Mouse (Mus musculus): ENCODE data around the gene Ugt1a10. TPM values are rescaled to one million over a fixed set of nuclear protein-coding genes. Genes with fewer than 3 reads are reported as not detected.
"Not testable (repeated sequence)": the region's sequence is repeated elsewhere in the genome, so short reads cannot be mapped to it uniquely, and the experiment has no call there.

The Ugt1a10 gene
- polyA plus RNA-seq, 1 experiment from 2014 or later: not detected

DNA sequence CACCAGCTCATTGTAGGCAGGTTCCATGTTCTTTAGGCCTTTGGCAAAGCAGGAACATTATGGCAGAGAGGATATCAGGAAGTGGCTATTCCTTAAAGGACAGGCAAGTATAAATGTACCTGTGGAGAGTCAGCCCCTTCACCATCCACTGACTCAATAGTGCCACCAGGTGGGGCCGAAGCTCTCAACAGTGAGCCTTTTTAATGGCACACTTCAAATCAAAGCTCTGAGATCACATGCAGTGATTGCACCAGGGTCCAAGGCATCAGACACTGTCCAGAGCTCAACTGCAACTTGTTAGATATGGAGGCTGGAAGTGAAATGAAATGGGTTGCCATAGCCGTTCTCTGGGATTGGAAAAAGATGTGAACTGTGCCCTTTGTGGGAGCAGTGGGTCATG, 90.1 kb downstream of the Ugt1a10 start:
- not testable (repeated sequence) for ATAC-seq (ENCODE audit: insufficient number of reproducible peaks, insufficient read depth, low FRiP score, low TSS enrichment, low read depth); H3K9me3 ChIP-seq; H3K27me3 ChIP-seq; H3K9ac ChIP-seq (replicated peaks); H3K4me2 ChIP-seq; H3K27ac ChIP-seq; H3K4me1 ChIP-seq (replicated peaks); H3K4me3 ChIP-seq (replicated peaks); H3K36me3 ChIP-seq
- 47% methylated on average over 2 of the region's 2 CpGs for WGBS

DNA sequence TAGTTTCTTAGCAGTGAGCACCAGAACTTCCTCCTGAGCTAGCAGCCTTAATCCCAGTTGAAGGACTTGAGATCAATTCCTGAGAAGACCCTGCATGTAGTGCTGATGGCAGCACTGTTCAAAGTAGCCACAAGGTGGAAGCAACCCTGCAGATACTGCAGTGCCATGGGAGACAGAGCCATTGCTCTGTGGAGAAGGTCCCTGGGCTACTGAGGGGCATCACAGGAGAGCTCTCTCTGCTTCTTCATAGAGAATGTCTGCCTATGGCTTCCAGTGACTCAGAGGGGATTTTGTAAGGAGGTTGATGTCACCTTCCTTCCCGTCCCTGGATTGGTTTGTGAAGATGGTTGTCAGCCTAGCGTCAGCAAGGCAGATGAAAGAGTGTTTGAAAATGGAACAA, 94.9 kb downstream of the Ugt1a10 start:
- not testable (repeated sequence) for H3K9me3 ChIP-seq; H3K27me3 ChIP-seq; H3K9ac ChIP-seq (replicated peaks); H3K4me3 ChIP-seq (replicated peaks); ATAC-seq (ENCODE audit: insufficient number of reproducible peaks, insufficient read depth, low FRiP score, low TSS enrichment, low read depth); H3K27ac ChIP-seq; H3K4me2 ChIP-seq; H3K4me1 ChIP-seq (replicated peaks); H3K36me3 ChIP-seq
- 61% methylated on average over 2 of the region's 2 CpGs for WGBS

DNA sequence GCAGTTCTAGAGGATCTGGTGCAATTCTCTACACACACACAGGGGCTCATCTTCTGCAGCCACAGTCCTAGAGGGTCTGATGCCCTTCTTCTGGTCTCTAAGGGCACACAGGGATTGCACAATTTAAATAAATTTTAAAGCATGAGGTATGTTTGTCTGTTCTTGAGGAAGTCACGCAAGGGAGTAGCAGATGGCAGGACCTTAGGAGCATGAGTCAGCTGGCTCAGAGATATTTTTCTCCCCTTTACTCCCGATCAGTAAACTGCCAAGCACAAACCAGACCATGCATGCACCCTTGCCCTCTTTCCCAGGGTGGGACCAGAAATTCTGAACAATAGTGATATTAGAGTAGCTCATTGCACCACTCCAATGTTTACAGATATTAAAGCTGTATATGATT, 103.2 kb downstream of the Ugt1a10 start:
- Histone ChIP-seq H3K27me3 (no peaks in the 10 kb centered on the region), H3K27ac (no peak overlapping the region), H3K9ac (replicated peaks) (no peak overlapping the region), H3K4me3 (replicated peaks) (no peak overlapping the region), H3K9me3 (no peaks in the 10 kb centered on the region), H3K4me1 (replicated peaks) (no peaks in the 10 kb centered on the region), H3K4me2 (no peak overlapping the region), H3K36me3 (no peaks in the 10 kb centered on the region)
- 89% methylated on average over 2 of the region's 2 CpGs for WGBS
- no peak for ATAC-seq (ENCODE audit: insufficient number of reproducible peaks, insufficient read depth, low FRiP score, low TSS enrichment, low read depth)

DNA sequence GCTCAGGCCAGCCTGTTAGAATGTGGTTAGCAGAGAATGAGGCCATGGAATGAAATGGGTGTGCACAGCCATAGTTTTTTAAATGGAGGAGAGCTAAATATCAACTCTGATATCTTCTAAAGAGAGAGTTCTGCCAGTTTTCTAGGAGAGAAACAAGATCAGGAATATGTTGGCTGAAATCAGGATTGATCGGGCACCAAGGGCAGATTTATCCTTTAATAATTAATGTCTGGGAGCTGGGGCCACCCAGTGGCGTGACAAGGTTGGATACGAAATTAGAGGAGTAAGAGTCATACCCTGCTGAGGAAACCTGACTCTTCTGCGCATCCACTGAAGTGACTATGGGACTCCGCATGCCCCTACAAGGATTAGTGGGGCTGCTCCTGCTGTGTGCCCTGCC, 110.5 kb downstream of the Ugt1a10 start, which contains the start of gene Ugt1a5:
Gene Ugt1a5, plus strand, starts transcription at position 302 of the 400 bp plus-strand sequence.
- H3K27ac ChIP-seq: no peak within 1 kb of the TSS
- no peaks in the 10 kb centered on the region for H3K4me1 ChIP-seq (replicated peaks)
- H3K9me3 ChIP-seq: no peaks in the 10 kb centered on the region
- ATAC-seq (ENCODE audit: insufficient number of reproducible peaks, insufficient read depth, low FRiP score, low TSS enrichment, low read depth): no peak
- no peaks in the 10 kb centered on the region for H3K36me3 ChIP-seq
- H3K4me2 ChIP-seq: no peak within 1 kb of the TSS
- no peak within 1 kb of the TSS for H3K9ac ChIP-seq (replicated peaks)
- 72% methylated on average over 5 of the region's 5 CpGs for WGBS
- no peak within 1 kb of the TSS for H3K4me3 ChIP-seq (replicated peaks)
- H3K27me3 ChIP-seq: no peaks in the 10 kb centered on the region

DNA sequence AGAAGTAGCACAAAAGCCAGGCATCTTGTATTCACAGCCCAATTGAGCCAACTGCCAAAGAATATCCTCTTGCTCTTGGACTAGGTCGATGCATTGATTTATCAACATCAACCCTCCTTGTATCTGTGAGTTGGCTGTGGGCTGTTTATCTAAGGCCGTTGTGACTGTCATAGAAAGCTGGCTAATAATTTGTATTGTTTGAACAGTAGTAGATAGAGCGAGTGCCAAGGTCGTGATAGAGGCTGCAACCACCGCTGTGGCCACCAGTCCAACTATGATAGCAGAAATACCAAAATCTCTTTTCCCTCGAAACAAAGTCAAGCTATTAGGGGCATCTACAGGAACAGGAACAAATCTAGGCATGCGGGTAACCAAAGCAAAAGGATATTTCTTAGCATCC, 117.0 kb downstream of the Ugt1a10 start:
- not testable (repeated sequence) for H3K27ac ChIP-seq; H3K9ac ChIP-seq (replicated peaks); H3K4me1 ChIP-seq (replicated peaks); H3K36me3 ChIP-seq; H3K27me3 ChIP-seq; H3K4me3 ChIP-seq (replicated peaks); ATAC-seq (ENCODE audit: insufficient number of reproducible peaks, insufficient read depth, low FRiP score, low TSS enrichment, low read depth); H3K4me2 ChIP-seq
- 86% methylated on average over 7 of the region's 7 CpGs for WGBS
- H3K9me3 ChIP-seq: peaks cover 11% of the 10 kb centered on the region

DNA sequence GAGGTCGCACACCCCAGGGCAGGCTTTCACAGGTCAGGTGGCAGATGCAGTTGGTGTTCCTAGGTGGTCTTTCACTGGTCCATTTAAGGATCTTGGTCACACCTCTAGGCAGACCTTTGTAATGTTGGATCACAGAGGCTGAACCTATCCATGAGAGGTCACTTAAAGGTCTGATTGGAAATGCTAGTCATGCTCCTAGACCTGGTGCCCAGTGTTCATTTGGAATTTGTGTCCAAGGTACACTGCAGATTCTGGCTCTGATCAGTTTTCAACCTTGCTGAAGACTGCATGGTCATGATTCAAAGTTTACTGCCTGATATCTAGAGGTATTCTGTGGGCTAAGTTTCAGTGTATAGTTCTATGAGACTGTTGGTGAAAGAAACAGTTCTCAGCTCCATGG, 124.5 kb downstream of the Ugt1a10 start:
- H3K4me1 ChIP-seq (replicated peaks): no peaks in the 10 kb centered on the region
- H3K36me3 ChIP-seq: no peaks in the 10 kb centered on the region
- WGBS: 89% methylated on average over 1 of the region's 1 CpGs
- H3K4me3 ChIP-seq (replicated peaks): no peak overlapping the region
- H3K27ac ChIP-seq: no peak overlapping the region
- no peak overlapping the region for H3K9ac ChIP-seq (replicated peaks)
- peaks cover 25% of the 10 kb centered on the region for H3K9me3 ChIP-seq
- no peak overlapping the region for H3K4me2 ChIP-seq
- no peak for ATAC-seq (ENCODE audit: insufficient number of reproducible peaks, insufficient read depth, low FRiP score, low TSS enrichment, low read depth)
- H3K27me3 ChIP-seq: no peaks in the 10 kb centered on the region

DNA sequence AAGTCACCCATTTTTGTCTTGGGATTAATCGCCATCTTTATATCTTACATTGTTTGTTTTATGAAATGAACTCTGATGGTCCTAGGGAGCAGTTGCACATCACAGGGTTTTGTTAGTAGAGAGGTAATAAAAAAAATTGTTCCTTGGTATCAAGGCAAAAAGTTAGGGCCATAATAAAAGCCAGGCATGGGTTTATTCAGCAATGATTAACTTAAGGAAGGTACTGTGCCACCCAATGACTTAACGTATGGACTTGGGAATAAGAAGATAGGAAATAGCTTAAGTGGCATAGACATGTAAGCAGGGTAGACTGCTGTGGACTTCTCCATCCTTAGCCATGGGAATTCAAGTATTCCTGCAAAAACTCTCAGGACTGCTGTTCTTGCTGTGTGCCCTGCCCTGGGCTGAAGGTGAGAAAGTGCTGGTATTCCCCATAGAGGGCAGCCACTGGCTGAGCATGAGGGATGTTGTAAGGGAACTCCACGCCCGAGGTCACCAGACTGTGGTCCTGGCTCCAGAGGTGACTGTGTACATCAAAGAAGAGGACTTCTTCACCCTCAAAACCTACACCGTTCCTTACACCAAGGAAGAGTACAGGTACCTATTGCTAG, 131.2 kb downstream of the Ugt1a10 start:
- no peaks in the 10 kb centered on the region for H3K4me1 ChIP-seq (replicated peaks)
- H3K4me2 ChIP-seq: no peak overlapping the region
- WGBS: 83% methylated on average over 5 of the region's 5 CpGs
- ATAC-seq (ENCODE audit: insufficient number of reproducible peaks, insufficient read depth, low FRiP score, low TSS enrichment, low read depth): no peak
- no peaks in the 10 kb centered on the region for H3K36me3 ChIP-seq
- H3K4me3 ChIP-seq (replicated peaks): no peak overlapping the region
- H3K27ac ChIP-seq: no peak overlapping the region
- H3K27me3 ChIP-seq: no peaks in the 10 kb centered on the region
- no peaks in the 10 kb centered on the region for H3K9me3 ChIP-seq
- H3K9ac ChIP-seq (replicated peaks): no peak overlapping the region

DNA sequence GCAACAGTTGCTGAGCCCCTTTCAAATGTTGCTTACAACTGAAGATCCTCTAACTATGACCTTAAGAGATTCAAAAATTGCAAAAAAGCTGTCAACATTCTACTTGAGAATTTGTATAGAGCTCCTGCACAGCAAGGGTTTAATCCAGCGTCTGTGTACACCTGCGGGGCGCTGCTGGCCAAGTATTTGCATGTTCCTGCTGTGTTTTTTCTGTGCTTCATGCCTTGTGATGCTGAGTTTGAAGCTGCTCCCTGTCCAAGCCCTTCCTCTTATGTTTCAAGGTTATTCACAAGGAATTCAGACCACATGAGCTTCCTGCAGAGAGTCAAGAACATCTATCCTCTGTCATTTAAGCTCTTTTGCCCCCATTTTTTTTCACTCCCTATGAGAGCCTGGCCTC, 136.9 kb downstream of the Ugt1a10 start:
- Histone ChIP-seq H3K9me3 (no peaks in the 10 kb centered on the region), H3K27me3 (no peaks in the 10 kb centered on the region), H3K4me1 (replicated peaks) (no peaks in the 10 kb centered on the region), H3K36me3 (no peaks in the 10 kb centered on the region), H3K9ac (replicated peaks) (no peak overlapping the region), H3K4me2 (no peak overlapping the region), H3K4me3 (replicated peaks) (no peak overlapping the region), H3K27ac (no peak overlapping the region)
- WGBS: 72% methylated on average over 3 of the region's 3 CpGs
- no peak for ATAC-seq (ENCODE audit: insufficient number of reproducible peaks, insufficient read depth, low FRiP score, low TSS enrichment, low read depth)

DNA sequence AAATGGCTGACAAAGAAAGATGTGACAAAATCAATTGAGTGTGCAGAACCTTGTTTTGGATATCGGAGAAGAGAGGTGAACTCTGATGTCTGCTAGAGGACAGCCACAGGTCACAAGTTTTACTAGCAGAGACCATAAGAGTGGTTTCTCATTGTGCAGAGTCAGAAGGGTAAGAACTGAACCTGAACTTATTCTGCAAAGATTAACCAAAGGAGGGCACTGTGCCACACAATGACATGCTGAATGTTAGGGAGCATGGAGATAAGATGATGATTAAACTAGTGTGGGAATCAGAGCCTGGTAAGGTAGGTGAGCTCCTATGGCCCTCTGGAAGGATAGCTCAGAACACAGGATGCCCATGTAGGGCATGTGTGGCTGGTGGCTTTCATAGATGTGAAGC, 140.5 kb downstream of the Ugt1a10 start:
- Histone ChIP-seq H3K9ac (replicated peaks) (no peak overlapping the region), H3K9me3 (no peaks in the 10 kb centered on the region), H3K36me3 (no peaks in the 10 kb centered on the region), H3K27ac (no peak overlapping the region), H3K4me1 (replicated peaks) (no peaks in the 10 kb centered on the region), H3K27me3 (no peaks in the 10 kb centered on the region), H3K4me3 (replicated peaks) (no peak overlapping the region), H3K4me2 (no peak overlapping the region)
- no peak for ATAC-seq (ENCODE audit: insufficient number of reproducible peaks, insufficient read depth, low FRiP score, low TSS enrichment, low read depth)
- 89% methylated on average over 1 of the region's 1 CpGs for WGBS

DNA sequence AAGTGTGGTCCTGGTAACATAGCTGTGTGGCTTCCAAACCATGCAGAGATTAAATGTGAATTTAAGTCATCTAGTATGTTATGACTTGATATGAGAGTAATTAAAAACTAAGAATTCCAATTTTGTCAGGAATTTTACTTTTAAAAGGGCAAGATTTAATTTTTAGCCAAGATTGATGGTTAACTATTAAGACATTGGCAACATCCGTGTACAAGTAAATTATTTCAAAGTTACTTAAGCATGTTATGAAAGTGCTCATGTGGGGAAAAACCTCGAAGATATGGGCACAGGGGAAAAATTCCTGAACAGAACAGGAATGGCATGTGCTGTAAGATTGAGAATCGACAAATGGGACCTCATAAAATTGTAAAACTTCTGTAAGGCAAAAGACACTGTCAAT, 142.3 kb downstream of the Ugt1a10 start:
- no peaks in the 10 kb centered on the region for H3K27me3 ChIP-seq
- H3K4me2 ChIP-seq: no peak overlapping the region
- no peak overlapping the region for H3K9ac ChIP-seq (replicated peaks)
- WGBS: 73% methylated on average over 3 of the region's 3 CpGs
- no peaks in the 10 kb centered on the region for H3K9me3 ChIP-seq
- H3K4me3 ChIP-seq (replicated peaks): no peak overlapping the region
- no peak for ATAC-seq (ENCODE audit: insufficient number of reproducible peaks, insufficient read depth, low FRiP score, low TSS enrichment, low read depth)
- no peaks in the 10 kb centered on the region for H3K4me1 ChIP-seq (replicated peaks)
- no peak overlapping the region for H3K27ac ChIP-seq
- no peaks in the 10 kb centered on the region for H3K36me3 ChIP-seq

DNA sequence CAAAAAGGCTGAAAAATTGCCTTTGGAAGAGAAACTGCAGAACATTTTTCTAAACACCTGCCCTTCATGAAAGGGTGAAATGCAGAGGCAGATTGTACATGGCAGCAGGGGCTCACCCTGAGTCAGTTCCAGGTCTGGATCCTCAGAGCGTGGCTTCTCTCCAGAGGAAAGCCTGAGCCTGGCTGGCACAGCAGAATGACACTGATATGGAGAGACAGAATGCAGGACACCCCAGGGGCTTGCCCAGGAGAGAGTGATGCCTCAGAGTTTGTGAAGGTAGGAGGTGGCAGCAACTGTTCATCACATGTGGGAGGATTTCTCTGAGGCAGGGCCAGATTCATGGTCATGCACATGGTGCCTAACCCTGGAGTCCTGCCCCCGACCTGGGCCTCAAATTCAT, 144.8 kb downstream of the Ugt1a10 start:
- Histone ChIP-seq H3K4me1 (replicated peaks) (0 out of 2 replicates have a peak, but pooled peaks cover under 1% of the 10 kb centered on the region), H3K36me3 (no peaks in the 10 kb centered on the region), H3K4me2 (no peak overlapping the region), H3K9me3 (peaks cover 15% of the 10 kb centered on the region), H3K27me3 (no peaks in the 10 kb centered on the region), H3K9ac (replicated peaks) (no peak overlapping the region), H3K4me3 (replicated peaks) (no peak overlapping the region), H3K27ac (no peak overlapping the region)
- ATAC-seq (ENCODE audit: insufficient number of reproducible peaks, insufficient read depth, low FRiP score, low TSS enrichment, low read depth): no peak
- 83% methylated on average over 2 of the region's 2 CpGs for WGBS

DNA sequence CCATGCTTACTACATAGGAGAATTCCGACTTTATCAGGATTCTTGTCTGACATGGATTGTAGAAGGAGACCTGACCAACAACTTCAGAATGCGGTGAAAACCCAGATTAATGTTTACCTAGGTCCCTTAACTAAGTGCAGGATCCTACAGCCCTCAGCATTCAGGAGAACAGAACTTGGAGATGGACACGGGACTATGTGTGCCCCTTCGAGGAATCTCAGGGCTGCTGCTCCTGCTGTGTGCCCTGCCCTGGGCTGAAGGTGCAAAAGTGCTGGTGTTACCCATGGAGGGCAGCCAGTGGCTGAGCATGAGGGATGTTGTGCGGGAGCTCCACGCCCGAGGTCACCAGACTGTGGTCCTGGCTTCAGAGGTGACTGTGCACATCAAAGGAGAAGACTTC, 145.3 kb downstream of the Ugt1a10 start, which contains the start of gene Ugt1a2:
Gene Ugt1a2, plus strand, starts transcription at position 146 of the 400 bp plus-strand sequence.
- Histone ChIP-seq H3K4me2 (no peak within 1 kb of the TSS), H3K4me3 (replicated peaks) (no peak within 1 kb of the TSS), H3K4me1 (replicated peaks) (0 out of 2 replicates have a peak, but pooled peaks cover 4% of the 10 kb centered on the region), H3K9me3 (peaks cover 16% of the 10 kb centered on the region), H3K9ac (replicated peaks) (no peak within 1 kb of the TSS), H3K27ac (no peak within 1 kb of the TSS), H3K27me3 (no peaks in the 10 kb centered on the region), H3K36me3 (no peaks in the 10 kb centered on the region)
- 85% methylated on average over 7 of the region's 7 CpGs for WGBS
- no peak for ATAC-seq (ENCODE audit: insufficient number of reproducible peaks, insufficient read depth, low FRiP score, low TSS enrichment, low read depth)
